Mouse (Mus musculus) layer of hippocampus, adult 11-12 months (tissue): ENCODE data around the gene Adam8.

Experiments
- DNase-seq: peaks from one replicate; pipeline ENCODE4 v3.0.0; 2022; ENCODE audit warnings: low spot score

The Adam8 gene

GRCm38 (mm10) chr7:139945516-139945915 is 46.8 kb downstream of the Adam8 start:
- DNase-seq = no peak

GRCm38 (mm10) chr7:139944291-139945240 is 47.8 kb downstream of the Adam8 start:
- no peak for DNase-seq

- DNase-seq = no peak
Observed at GRCm38 (mm10) chr7:139943674-139944281, 48.6 kb downstream of the Adam8 start, which contains the start of gene Utf1. Gene Utf1 (plus strand): TSS chr7:139943789.

GRCm38 (mm10) chr7:139940476-139941209 is 51.7 kb downstream of the Adam8 start:
- no peak for DNase-seq

GRCm38 (mm10) chr7:139937810-139938209 is 54.6 kb downstream of the Adam8 start:
- DNase-seq = no peak

- no peak for DNase-seq
Observed at GRCm38 (mm10) chr7:139937138-139937537, 55.2 kb downstream of the Adam8 start.

GRCm38 (mm10) chr7:139936705-139937104 is 55.7 kb downstream of the Adam8 start:
- DNase-seq = no peak

- DNase-seq = peak; percentile 44
Observed at GRCm38 (mm10) chr7:139930732-139931131, 61.6 kb downstream of the Adam8 start.
